Mouse (Mus musculus) G1E (cell line): Measurements from ENCODE around the gene 4931428L18Rik. TPM values are rescaled to one million over a fixed set of nuclear protein-coding genes. Genes with fewer than 3 reads are reported as not detected.

ENCODE experiments used
- ATAC-seq: 2 replicates; pipeline ENCODE4 v1.8.0; 2016; ENCODE audit warnings: mild to moderate bottlenecking; ENCODE audit not compliant: insufficient number of reproducible peaks, poor library complexity, low FRiP score, severe bottlenecking; ENCODE audit errors: extremely low read depth
- DNase-seq: peaks from one replicate; pipeline ENCODE4 v3.0.0; 2012; ENCODE audit warnings: low spot score
- H3K27me3 ChIP-seq: 2 replicates; pipeline ENCODE4 v1.6.1; 2012; ENCODE audit warnings: mild to moderate bottlenecking, low read length, inconsistent platforms; ENCODE audit not compliant: insufficient read depth
- H3K36me3 ChIP-seq: replicated peaks from 2 replicates; pipeline ENCODE3; 2012; ENCODE audit warnings: mild to moderate bottlenecking, inconsistent platforms
- H3K4me1 ChIP-seq: 2 replicates; pipeline ENCODE4 v1.6.1; 2012; ENCODE audit warnings: low read depth, low read length, inconsistent platforms, mixed read lengths; ENCODE audit not compliant: insufficient read depth
- H3K4me3 ChIP-seq: 2 replicates; pipeline ENCODE4 v1.5.1; 2012; ENCODE audit warnings: low read depth, mild to moderate bottlenecking, inconsistent platforms, low read length, moderate library complexity, mixed read lengths
- H3K9me3 ChIP-seq: replicated peaks from 2 replicates; pipeline ENCODE4 v1.6.1; 2012; ENCODE audit warnings: inconsistent platforms
- CTCF ChIP-seq: IDR thresholded peaks from 2 replicates; pipeline ENCODE4 v1.5.1; 2012; ENCODE audit warnings: low read depth, low read length, inconsistent platforms, mixed read lengths
- GATA1 ChIP-seq: IDR thresholded peaks from 2 replicates; pipeline ENCODE4 v1.6.1; 2012; ENCODE audit warnings: borderline replicate concordance, low read length, inconsistent platforms, mixed read lengths
- GATA2 ChIP-seq: IDR thresholded peaks from 2 replicates; pipeline ENCODE4 v1.6.1; 2012; ENCODE audit warnings: low read depth, low read length, inconsistent platforms, borderline replicate concordance
- POLR2AphosphoS5 ChIP-seq: IDR thresholded peaks from 2 replicates; pipeline ENCODE4 v1.6.1; 2012; ENCODE audit warnings: low read depth, low read length, inconsistent platforms; ENCODE audit not compliant: insufficient replicate concordance
- TAL1 ChIP-seq: conservative IDR thresholded peaks from 2 replicates; pipeline ENCODE4 v1.6.1; 2012; ENCODE audit warnings: low read depth, low read length, inconsistent platforms, mixed read lengths
- polyA plus RNA-seq: library from polyadenylated mRNA; stranded (reverse); fragments of >175 nt; gene quantifications from 2 replicates; pipeline ENCODE4 v1.2.3, GENCODE M21; 2012
- total RNA-seq, 2 experiments: library from RNA; stranded (forward) in 1 of 2; stranded (reverse) in 1 of 2; fragments of 200-1000 nt in 1 of 2; fragments of >200 nt in 1 of 2; fragmentation: Nextera tagmentation in 1 of 2; gene quantifications; 2 replicates each; pipeline ENCODE4 v1.2.3; 2014 to 2017

Gene 4931428L18Rik
- total and polyA plus RNA-seq, 3 experiments: 0.38 TPM; not detected in 2

GRCm38 (mm10) chr1:31210144-31210543, 12.3 kb downstream of the 4931428L18Rik start:
- ATAC-seq: 0 out of 2 replicates have a peak, but pooled peaks have one; percentile 40

GRCm38 (mm10) chr1:31205770-31206169, 16.7 kb downstream of the 4931428L18Rik start:
- Histone ChIP-seq H3K9me3 (no peaks in the 10 kb centered on the region), H3K36me3 (no peaks in the 10 kb centered on the region), H3K27me3 (no peaks in the 10 kb centered on the region; the same call in 1 of the 2 replicates), H3K4me3 (no peak overlapping the region), H3K4me1 (no peaks in the 10 kb centered on the region)
- no peak for DNase-seq
- ATAC-seq: no peak
- TF ChIP-seq POLR2AphosphoS5 (no peak), GATA1 (no peak), TAL1 (no peak), CTCF (no peak), GATA2 (no peak)

More at GRCm38 (mm10) chr1:31210144-31210543, 12.3 kb downstream of the 4931428L18Rik start:
- peak; percentile 2 for DNase-seq
- no peaks in the 10 kb centered on the region for H3K36me3 ChIP-seq
- H3K9me3 ChIP-seq: no peaks in the 10 kb centered on the region
- H3K27me3 ChIP-seq: no peaks in the 10 kb centered on the region
- H3K4me3 ChIP-seq: no peak overlapping the region
- no peaks in the 10 kb centered on the region for H3K4me1 ChIP-seq
- TF ChIP-seq TAL1 (no peak), GATA1 (no peak), CTCF (peak; percentile 45; the same call in 1 of the 2 replicates)

- no peak overlapping the region for H3K4me3 ChIP-seq
- no peaks in the 10 kb centered on the region; the same call in 1 of the 2 replicates for H3K27me3 ChIP-seq
- no peak for DNase-seq
- H3K9me3 ChIP-seq: no peaks in the 10 kb centered on the region
- no peak for ATAC-seq
- H3K4me1 ChIP-seq: no peaks in the 10 kb centered on the region
- TF ChIP-seq CTCF (no peak), TAL1 (no peak), GATA2 (no peak), GATA1 (no peak), POLR2AphosphoS5 (no peak)
- H3K36me3 ChIP-seq: no peaks in the 10 kb centered on the region
Observed at GRCm38 (mm10) chr1:31205346-31205745, 17.1 kb downstream of the 4931428L18Rik start.

GRCm38 (mm10) chr1:31203771-31204170, 18.7 kb downstream of the 4931428L18Rik start:
- no peaks in the 10 kb centered on the region; the same call in 1 of the 2 replicates for H3K27me3 ChIP-seq
- H3K9me3 ChIP-seq: no peaks in the 10 kb centered on the region
- TF ChIP-seq GATA1: no peak
- TF ChIP-seq TAL1: no peak
- no peak for TF ChIP-seq CTCF
- no peak for TF ChIP-seq GATA2
- no peak for TF ChIP-seq POLR2AphosphoS5
- DNase-seq (no peak), ATAC-seq (no peak)
- H3K36me3 ChIP-seq: no peaks in the 10 kb centered on the region
- no peak overlapping the region for H3K4me3 ChIP-seq
- H3K4me1 ChIP-seq: no peaks in the 10 kb centered on the region

- DNase-seq: no peak
- no peaks in the 10 kb centered on the region for H3K9me3 ChIP-seq
- ATAC-seq: no peak
- TF ChIP-seq TAL1 (no peak), GATA1 (no peak), POLR2AphosphoS5 (no peak), CTCF (no peak), GATA2 (no peak)
- H3K36me3 ChIP-seq: no peaks in the 10 kb centered on the region
- no peaks in the 10 kb centered on the region for H3K4me1 ChIP-seq
- H3K27me3 ChIP-seq: no peaks in the 10 kb centered on the region
- no peak overlapping the region for H3K4me3 ChIP-seq
Observed at GRCm38 (mm10) chr1:31196959-31197358, 25.5 kb downstream of the 4931428L18Rik start.

- DNase-seq (no peak), ATAC-seq (no peak)
- no peaks in the 10 kb centered on the region for H3K27me3 ChIP-seq
- H3K4me3 ChIP-seq: no peak overlapping the region
- no peak for TF ChIP-seq POLR2AphosphoS5
- no peaks in the 10 kb centered on the region for H3K4me1 ChIP-seq
- no peaks in the 10 kb centered on the region for H3K9me3 ChIP-seq
- H3K36me3 ChIP-seq: no peaks in the 10 kb centered on the region
Observed at GRCm38 (mm10) chr1:31195633-31196032, 26.9 kb downstream of the 4931428L18Rik start.

- DNase-seq (no peak), ATAC-seq (no peak)
- H3K4me1 ChIP-seq: no peaks in the 10 kb centered on the region
- no peak for TF ChIP-seq GATA1
- no peak for TF ChIP-seq CTCF
- no peak for TF ChIP-seq GATA2
- TF ChIP-seq TAL1: no peak
- TF ChIP-seq POLR2AphosphoS5: no peak
- H3K27me3 ChIP-seq: no peaks in the 10 kb centered on the region
- no peaks in the 10 kb centered on the region for H3K36me3 ChIP-seq
- no peak overlapping the region for H3K4me3 ChIP-seq
- H3K9me3 ChIP-seq: no peaks in the 10 kb centered on the region
Observed at GRCm38 (mm10) chr1:31190237-31190866, 32.1 kb downstream of the 4931428L18Rik start.
